Mouse (Mus musculus) ES-Bruce4 (cell line): ENCODE data around the gene Cnksr1. TPM values are rescaled to one million over a fixed set of nuclear protein-coding genes. Genes with fewer than 3 reads are reported as not detected.

Experiments
- H3K27ac ChIP-seq: 2 replicates; pipeline ENCODE4 v1.5.1; 2012; ENCODE audit warnings: low read length, inconsistent platforms; ENCODE audit not compliant: insufficient read depth
- H3K27me3 ChIP-seq: 2 replicates; pipeline ENCODE4 v1.6.1; 2012; ENCODE audit warnings: mild to moderate bottlenecking, low read length, inconsistent platforms; ENCODE audit not compliant: control insufficient read depth, poor library complexity, insufficient read depth, severe bottlenecking
- H3K36me3 ChIP-seq: 2 replicates; pipeline ENCODE4 v1.6.1; 2012; ENCODE audit warnings: inconsistent platforms, mild to moderate bottlenecking, low read length, moderate library complexity; ENCODE audit not compliant: control insufficient read depth, poor library complexity, insufficient read depth, severe bottlenecking
- H3K4me1 ChIP-seq: one replicate; pipeline ENCODE4 v1.8.1; 2011; ENCODE audit warnings: low read length; ENCODE audit not compliant: control insufficient read depth, insufficient read depth
- H3K4me3 ChIP-seq: 2 replicates; pipeline ENCODE4 v1.5.1; 2011; ENCODE audit warnings: low read depth, mild to moderate bottlenecking, low read length
- H3K9ac ChIP-seq: 2 replicates; pipeline ENCODE4 v1.6.1; 2012; ENCODE audit warnings: low read depth, mild to moderate bottlenecking, inconsistent platforms; ENCODE audit not compliant: poor library complexity, severe bottlenecking
- H3K9me3 ChIP-seq: replicated peaks from 2 replicates; pipeline ENCODE4 v1.6.1; 2012; ENCODE audit warnings: mild to moderate bottlenecking, low read length, inconsistent platforms; ENCODE audit not compliant: control insufficient read depth, poor library complexity, insufficient read depth, severe bottlenecking
- CTCF ChIP-seq: IDR thresholded peaks from one replicate; pipeline ENCODE4 v1.8.1; 2011; ENCODE audit warnings: low read depth, low read length
- EP300 ChIP-seq: IDR thresholded peaks from 2 replicates; pipeline ENCODE4 v1.6.1; 2011; ENCODE audit warnings: low read depth, low read length; ENCODE audit not compliant: insufficient read depth
- POLR2A ChIP-seq: IDR thresholded peaks from one replicate; pipeline ENCODE4 v1.8.1; 2011; ENCODE audit warnings: low read length; ENCODE audit not compliant: insufficient read depth
- polyA plus RNA-seq: library from polyadenylated mRNA; stranded (reverse); fragments of >200 nt; gene quantifications from 2 replicates; pipeline ENCODE4 v1.2.4, GENCODE M21; 2011; ENCODE audit warnings: low read depth; ENCODE audit not compliant: missing spikeins, insufficient read depth, insufficient read length

Cnksr1 gene
- polyA plus RNA-seq, 1 experiment, result 10.4 TPM

DNA sequence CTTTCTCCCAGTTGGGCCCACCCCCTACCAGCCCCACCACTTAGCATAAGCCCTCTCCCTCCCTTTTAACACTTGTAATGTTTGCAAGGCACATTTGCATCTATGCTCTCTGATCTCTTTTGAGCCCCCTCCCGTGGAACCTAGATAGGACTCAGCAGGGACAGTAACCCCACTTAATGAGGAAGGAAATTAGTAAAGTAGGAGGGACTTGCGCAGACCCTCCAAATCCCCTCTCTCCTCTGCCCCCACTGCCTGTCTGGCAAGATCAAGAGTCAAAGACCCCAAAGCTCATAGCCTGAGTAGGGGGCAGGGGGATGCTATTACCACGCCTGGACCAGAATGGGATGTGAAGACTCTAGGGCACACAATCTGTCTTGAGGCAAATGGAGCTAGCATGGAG, 16.6 kb upstream of the Cnksr1 start:
- H3K9me3 ChIP-seq, result no peaks in the 10 kb centered on the region
- TF ChIP-seq CTCF (no peak), EP300 (no peak), POLR2A (no peak)
- H3K4me3 ChIP-seq, result no peak overlapping the region
- H3K27me3 ChIP-seq, result peaks cover 9% of the 10 kb centered on the region
- H3K9ac ChIP-seq, result no peak overlapping the region
- H3K4me1 ChIP-seq, result peaks cover 11% of the 10 kb centered on the region
- no peaks in the 10 kb centered on the region for H3K36me3 ChIP-seq
- no peak overlapping the region for H3K27ac ChIP-seq

DNA sequence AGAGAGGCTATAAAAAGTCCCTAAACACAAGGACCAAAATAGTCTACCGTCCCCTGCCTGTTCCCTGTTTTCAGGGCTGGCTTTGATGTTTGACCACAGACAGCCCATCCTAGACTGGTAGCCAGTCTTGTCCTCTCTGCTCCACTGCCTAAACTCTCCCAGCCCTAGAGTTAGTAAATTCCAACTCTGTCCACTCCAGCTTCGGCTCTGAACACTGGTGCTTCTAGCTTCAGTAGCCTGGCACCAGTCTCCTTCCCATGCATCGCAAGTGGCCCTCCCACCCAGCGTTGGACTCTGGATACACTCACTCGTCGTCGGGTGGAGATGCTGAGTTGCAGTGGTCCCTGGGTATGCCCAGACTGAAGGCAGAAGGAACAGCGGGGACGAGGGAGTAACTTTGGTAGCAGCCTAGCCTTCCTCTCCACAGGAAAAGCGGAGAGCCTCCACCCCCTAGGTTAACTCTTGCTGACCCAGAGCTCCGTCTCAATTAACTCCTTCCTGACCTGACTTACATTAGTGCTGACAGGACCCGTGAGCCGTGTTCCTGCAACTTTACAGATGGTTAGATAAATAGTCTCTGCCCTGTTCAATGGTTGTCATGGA, 15.6 kb upstream of the Cnksr1 start, which contains the start of gene Grrp1:
Gene Grrp1, minus strand, starts transcription at position 385 of the 603 bp plus-strand sequence.
- no peak within 1 kb of the TSS for H3K27ac ChIP-seq
- no peak within 1 kb of the TSS for H3K4me3 ChIP-seq
- H3K27me3 ChIP-seq, result peaks cover 9% of the 10 kb centered on the region
- peaks cover 11% of the 10 kb centered on the region for H3K4me1 ChIP-seq
- H3K36me3 ChIP-seq, result no peaks in the 10 kb centered on the region
- H3K9ac ChIP-seq, result no peak within 1 kb of the TSS
- no peak for TF ChIP-seq POLR2A
- TF ChIP-seq EP300, result no peak
- no peak for TF ChIP-seq CTCF
- no peaks in the 10 kb centered on the region for H3K9me3 ChIP-seq

DNA sequence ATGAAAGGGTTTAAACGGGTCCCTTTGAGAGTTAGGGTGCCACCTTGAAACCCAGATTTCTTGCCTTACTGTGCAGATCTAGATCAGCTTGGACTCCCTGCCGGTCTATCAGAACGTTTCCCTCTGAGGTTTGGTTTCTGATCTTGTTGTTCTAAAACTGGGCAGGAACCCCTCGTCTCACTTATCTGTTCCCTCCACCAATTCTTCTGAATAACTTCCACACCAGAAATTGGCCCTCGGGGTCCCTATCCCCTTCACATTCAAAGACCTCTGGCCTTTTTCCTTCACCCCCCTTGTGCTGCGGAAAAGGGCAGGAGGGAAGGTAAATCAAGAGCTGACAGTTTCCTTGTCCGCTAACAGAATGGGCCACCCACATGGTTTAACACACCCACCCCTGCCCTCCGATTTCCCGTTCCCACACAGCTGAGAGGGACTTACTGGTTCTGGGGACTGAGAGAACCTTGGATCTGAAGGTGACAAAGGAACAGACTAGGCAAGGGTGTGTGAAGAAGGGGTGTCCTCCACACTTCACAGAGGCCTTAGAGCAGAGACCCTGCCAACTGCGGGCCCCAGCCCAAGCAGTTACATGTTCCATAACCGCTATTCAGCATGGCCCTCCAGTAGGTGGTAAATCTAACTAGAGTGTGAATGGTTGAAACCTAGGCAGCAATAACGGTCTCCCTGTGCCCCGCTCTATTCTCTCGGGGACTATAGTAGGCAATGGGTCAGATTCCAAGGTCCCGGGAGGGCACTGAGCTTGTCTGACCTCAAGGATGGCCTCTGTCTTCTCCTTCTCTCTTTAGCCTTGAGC, 14.9 kb upstream of the Cnksr1 start:
- Histone ChIP-seq H3K27me3 (peaks cover 9% of the 10 kb centered on the region), H3K4me3 (no peak overlapping the region), H3K27ac (no peak overlapping the region), H3K9me3 (no peaks in the 10 kb centered on the region), H3K9ac (no peak overlapping the region), H3K4me1 (peaks cover 11% of the 10 kb centered on the region), H3K36me3 (no peaks in the 10 kb centered on the region)
- no peak for TF ChIP-seq EP300
- TF ChIP-seq POLR2A, result no peak
- no peak for TF ChIP-seq CTCF

DNA sequence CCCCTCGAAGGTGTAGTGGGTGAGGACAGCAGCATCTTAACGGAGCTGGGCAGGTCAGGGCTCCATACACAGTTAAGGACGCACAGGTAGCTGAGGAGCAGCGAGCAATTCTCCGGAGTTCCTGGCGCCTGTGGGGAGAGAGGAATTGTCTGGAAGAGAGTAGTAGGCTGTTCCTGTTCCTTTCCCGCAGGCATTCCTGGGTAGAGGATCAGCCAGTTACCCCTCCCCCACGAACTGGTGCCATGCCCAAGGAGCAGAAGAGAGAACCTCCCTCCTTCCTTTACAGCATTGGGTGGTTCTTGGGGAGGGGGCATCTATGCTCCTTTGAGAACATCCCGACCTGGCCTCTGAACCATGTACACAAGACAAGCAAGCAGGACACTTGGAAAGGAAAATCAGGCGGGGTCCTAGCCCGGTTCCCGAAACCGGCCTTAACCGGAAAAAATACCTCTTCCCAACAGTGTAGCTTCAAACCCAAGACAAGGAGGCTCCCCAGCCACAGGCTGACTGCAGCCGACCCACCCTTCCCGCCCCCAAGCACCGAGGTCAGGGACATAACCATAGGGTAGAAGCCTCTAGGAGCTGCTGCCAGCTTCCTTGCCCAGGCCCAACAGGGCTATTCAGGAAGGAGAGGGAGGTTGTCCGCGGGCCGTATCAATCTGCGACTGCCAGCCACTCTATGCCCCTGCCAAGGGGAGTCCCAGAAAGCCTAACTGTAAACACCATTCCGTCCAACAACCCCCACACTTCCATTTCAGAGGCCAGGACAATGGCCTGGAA, 14.1 kb upstream of the Cnksr1 start:
- Histone ChIP-seq H3K4me1 (peaks cover 8% of the 10 kb centered on the region), H3K4me3 (peak overlapping the region; percentile 54; the same call in 1 of the 2 replicates), H3K9me3 (no peaks in the 10 kb centered on the region), H3K27me3 (peaks cover 9% of the 10 kb centered on the region), H3K9ac (no peak overlapping the region), H3K27ac (no peak overlapping the region), H3K36me3 (no peaks in the 10 kb centered on the region)
- no peak for TF ChIP-seq POLR2A
- TF ChIP-seq CTCF, result no peak
- TF ChIP-seq EP300, result no peak

DNA sequence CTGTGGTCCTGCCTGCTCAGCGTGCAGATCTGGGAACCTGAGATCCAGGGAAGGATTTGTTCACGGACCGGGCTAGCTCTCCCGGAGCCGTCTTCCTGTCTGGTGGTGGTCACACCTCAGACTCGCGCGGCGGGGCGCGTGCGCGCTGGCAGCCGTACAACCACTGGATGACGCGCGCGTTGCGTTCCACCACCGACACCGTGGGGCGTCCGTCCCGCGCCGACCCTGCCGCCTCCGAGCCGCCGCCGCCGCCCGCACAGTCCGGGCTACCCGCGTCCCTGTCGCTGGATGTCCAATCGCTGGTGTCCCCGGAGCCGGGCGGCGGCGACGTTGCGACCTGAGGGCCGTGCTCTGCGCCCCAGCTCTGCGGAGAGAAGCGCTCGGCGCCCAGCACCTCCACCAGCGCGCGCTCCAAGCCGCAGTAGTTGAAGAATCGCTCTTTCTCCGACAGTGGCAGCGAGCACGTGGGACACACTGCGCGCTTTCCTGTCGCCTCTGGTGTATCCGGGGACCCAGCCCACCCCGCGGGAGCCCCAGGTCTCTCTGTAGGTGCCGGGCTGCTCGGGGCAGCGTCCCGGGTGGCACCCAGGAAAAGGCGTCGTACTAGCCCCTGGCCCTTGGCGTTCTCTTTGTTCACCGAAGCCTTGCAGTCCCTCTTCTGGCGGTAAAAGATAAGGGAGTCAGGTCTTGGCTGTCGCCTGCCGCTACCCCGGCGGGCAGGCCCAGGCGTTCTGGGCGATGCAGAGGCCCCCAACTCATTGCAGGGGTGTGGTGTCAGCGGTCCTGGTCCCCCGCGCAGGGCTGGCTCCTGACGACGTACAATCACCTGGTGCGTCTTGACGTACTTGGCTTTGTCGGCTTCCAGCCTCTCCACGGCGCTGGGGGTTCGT, 13.3 kb upstream of the Cnksr1 start:
- no peak for TF ChIP-seq CTCF
- TF ChIP-seq EP300, result no peak
- TF ChIP-seq POLR2A, result no peak
- H3K36me3 ChIP-seq, result no peaks in the 10 kb centered on the region
- H3K9ac ChIP-seq, result peak overlapping the region; percentile 62
- no peak overlapping the region for H3K27ac ChIP-seq
- H3K4me1 ChIP-seq, result peaks cover 8% of the 10 kb centered on the region
- peak overlapping the region; percentile 54 for H3K4me3 ChIP-seq
- H3K9me3 ChIP-seq, result no peaks in the 10 kb centered on the region
- peaks cover 9% of the 10 kb centered on the region for H3K27me3 ChIP-seq
